9 mouse cellular contexts compared by ENCODE assay signal in the genomic region with DNA sequence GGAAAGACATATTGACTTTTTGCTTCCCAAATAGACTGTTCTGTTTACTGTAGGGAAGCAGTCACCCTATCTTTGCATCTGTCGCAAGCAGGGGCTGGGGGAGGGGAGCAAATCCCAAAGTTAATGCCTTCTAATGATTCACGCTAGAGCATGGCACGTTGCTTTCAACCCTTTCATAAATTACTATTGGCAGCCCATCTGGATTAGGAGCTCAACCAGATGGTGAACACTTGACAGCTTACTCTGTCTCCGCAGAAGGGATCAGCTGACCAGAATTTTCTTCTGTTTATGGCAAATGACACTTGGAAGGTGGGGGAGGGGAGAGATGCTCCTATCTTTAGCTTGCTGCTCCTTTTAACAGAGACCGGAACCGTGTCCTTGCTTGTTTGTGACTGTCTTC.
DNase-seq lines count a peak whose midpoint lies in the region; ATAC-seq and TF ChIP-seq lines count a peak whose summit lies in the region.
"Had no signal": no experiment of that assay in that cellular context is flagged by ENCODE, and none has a peak within 500 bp of the region (broad histone marks: within the 10 kb centered on the region; RNA-seq: fewer than 3 reads in every experiment).

No protein-coding gene starts in this region.

- no peak for TF ChIP-seq EP300 in liver, postnatal 0 days (IDR thresholded peaks at IDR 0.05; ENCODE audit: low read depth)

- TF ChIP-seq CTCF in liver, postnatal 0 days (IDR thresholded peaks at IDR 0.05; ENCODE audit: low read depth) = no peak

- no peak overlapping the region for H3K4me2 ChIP-seq in liver, postnatal 0 days (ENCODE audit: low read depth, low read length)
- H3K4me2 ChIP-seq in liver, embryonic 12.5 days = no peak overlapping the region
- H3K4me2 ChIP-seq in forebrain, embryonic 13.5 days = no peak overlapping the region
- no peak overlapping the region for H3K4me2 ChIP-seq in neural tube, embryonic 13.5 days

- H3K9ac ChIP-seq in liver, postnatal 0 days (replicated peaks) = no peak overlapping the region
- H3K9ac ChIP-seq in liver, embryonic 12.5 days = no peak overlapping the region
- H3K9ac ChIP-seq in forebrain, embryonic 13.5 days = no peak overlapping the region
- no peak overlapping the region for H3K9ac ChIP-seq in neural tube, embryonic 13.5 days

- H3K36me3 ChIP-seq in liver, postnatal 0 days (replicated peaks; ENCODE audit: insufficient read depth, low read length) = no peaks in the 10 kb centered on the region
- no peaks in the 10 kb centered on the region for H3K36me3 ChIP-seq in liver, embryonic 12.5 days
- H3K36me3 ChIP-seq in forebrain, embryonic 13.5 days (ENCODE audit: poor library complexity, severe bottlenecking) = no peaks in the 10 kb centered on the region
- H3K36me3 ChIP-seq in neural tube, embryonic 13.5 days = no peaks in the 10 kb centered on the region

- no peak for ATAC-seq in liver, postnatal 0 days
- no peak for ATAC-seq in liver, embryonic 12.5 days
- ATAC-seq in forebrain, embryonic 13.5 days = peak; percentile 92
- peak; percentile 71 for ATAC-seq in neural tube, embryonic 13.5 days (ENCODE audit: low read depth)

- WGBS in liver, postnatal 0 days (ENCODE audit: insufficient replicate concordance) = 52% methylated on average over 6 of the region's 6 CpGs
- WGBS in liver, embryonic 12.5 days (ENCODE audit: insufficient replicate concordance) = 47% methylated on average over 6 of the region's 6 CpGs
- WGBS in forebrain, embryonic 13.5 days = 31% methylated on average over 6 of the region's 6 CpGs
- 23% methylated on average over 6 of the region's 6 CpGs for WGBS in neural tube, embryonic 13.5 days

- H3K4me1 ChIP-seq in liver, postnatal 0 days (ENCODE audit: insufficient read depth) = no peaks in the 10 kb centered on the region
- H3K4me1 ChIP-seq in liver, embryonic 12.5 days = no peaks in the 10 kb centered on the region
- H3K4me1 ChIP-seq in forebrain, embryonic 13.5 days = peaks cover 10% of the 10 kb centered on the region; the same call in 1 of the 2 replicates
- peaks cover 14% of the 10 kb centered on the region for H3K4me1 ChIP-seq in neural tube, embryonic 13.5 days (replicated peaks)

- no peak overlapping the region for H3K27ac ChIP-seq in liver, postnatal 0 days (ENCODE audit: low read depth)
- H3K27ac ChIP-seq in liver, embryonic 12.5 days = no peak overlapping the region
- peak overlapping the region; percentile 55; the same call in 1 of the 2 replicates for H3K27ac ChIP-seq in forebrain, embryonic 13.5 days
- H3K27ac ChIP-seq in neural tube, embryonic 13.5 days (replicated peaks) = peak overlapping the region; percentile 57; the same call in 1 of the 2 replicates

- H3K9me3 ChIP-seq in liver, postnatal 0 days (ENCODE audit: low read length) = no peaks in the 10 kb centered on the region
- H3K9me3 ChIP-seq in liver, embryonic 12.5 days (replicated peaks) = no peaks in the 10 kb centered on the region
- no peaks in the 10 kb centered on the region for H3K9me3 ChIP-seq in forebrain, embryonic 13.5 days (replicated peaks)
- H3K9me3 ChIP-seq in neural tube, embryonic 13.5 days = no peaks in the 10 kb centered on the region

- peak; percentile 19 for DNase-seq in liver, postnatal 0 days
- DNase-seq in layer of hippocampus, adult 18-20 months (ENCODE audit: low spot score in 2 of 2) = peak; percentile 62 to 81
- DNase-seq in heart, postnatal 36 days = no peak
- DNase-seq in kidney, postnatal 4 days = no peak
- no peak for DNase-seq in Muller cell, postnatal 12 days (ENCODE audit: inconsistent ontology term)
- DNase-seq: cerebellum, adult 8-10 months had no signal

- intact Hi-C loops in heart, postnatal 36 days (cut with DNase I) = no loop called here

- no peak overlapping the region for H3K4me3 ChIP-seq in liver, postnatal 0 days (ENCODE audit: low read depth, low read length)
- H3K4me3 ChIP-seq in liver, embryonic 12.5 days = no peak overlapping the region
- no peak overlapping the region for H3K4me3 ChIP-seq in forebrain, embryonic 13.5 days
- H3K4me3 ChIP-seq in neural tube, embryonic 13.5 days = no peak overlapping the region

- H3K27me3 ChIP-seq in liver, postnatal 0 days (ENCODE audit: insufficient read depth, low read length) = no peaks in the 10 kb centered on the region
- no peaks in the 10 kb centered on the region for H3K27me3 ChIP-seq in liver, embryonic 12.5 days (replicated peaks)
- H3K27me3 ChIP-seq in forebrain, embryonic 13.5 days = no peaks in the 10 kb centered on the region
- H3K27me3 ChIP-seq in neural tube, embryonic 13.5 days = no peaks in the 10 kb centered on the region

Comparison
In these comparisons a context has a peak if more than half of its experiments do, and no peak if none do; other contexts are left out.
1. ATAC-seq: peak in forebrain, embryonic 13.5 days (single experiment) and neural tube, embryonic 13.5 days (single experiment); none in liver, postnatal 0 days (single experiment) and liver, embryonic 12.5 days (single experiment).
2. DNase-seq: peak in liver, postnatal 0 days (single experiment) and layer of hippocampus, adult 18-20 months (2 of 2); none in heart, postnatal 36 days (0 of 2), kidney, postnatal 4 days (0 of 2) and Muller cell, postnatal 12 days (single experiment).
3. H3K27ac ChIP-seq: peak in forebrain, embryonic 13.5 days (single experiment) and neural tube, embryonic 13.5 days (single experiment); none in liver, postnatal 0 days (single experiment) and liver, embryonic 12.5 days (single experiment).